Mouse (Mus musculus): Measurements from ENCODE around the gene Camkmt. TPM values are rescaled to one million over a fixed set of nuclear protein-coding genes. Genes with fewer than 3 reads are reported as not detected.

The Camkmt gene
- polyA plus RNA-seq, 1 experiment from 2014 or later = 15.1 TPM

- H3K4me3 ChIP-seq = no peak overlapping the region
- no peak overlapping the region for H3K27ac ChIP-seq
- H3K9me3 ChIP-seq = no peaks in the 10 kb centered on the region
- no peak overlapping the region for H3K9ac ChIP-seq
- H3K36me3 ChIP-seq = no peaks in the 10 kb centered on the region
- no peak overlapping the region for H3K4me2 ChIP-seq (replicated peaks)
- no peaks in the 10 kb centered on the region for H3K27me3 ChIP-seq
- 90% methylated on average over 6 of the region's 6 CpGs for WGBS
- ATAC-seq (ENCODE audit: insufficient number of reproducible peaks, insufficient read depth, low FRiP score, low TSS enrichment) = no peak
- no peaks in the 10 kb centered on the region for H3K4me1 ChIP-seq
Measured at GRCm38 (mm10) chr17:85144141-85144540, 53.8 kb downstream of the Camkmt start.

- Histone ChIP-seq H3K9me3 (no peaks in the 10 kb centered on the region), H3K4me1 (no peaks in the 10 kb centered on the region; the same call in 1 of the 2 replicates), H3K27me3 (no peaks in the 10 kb centered on the region), H3K4me2 (replicated peaks) (no peak overlapping the region), H3K9ac (no peak overlapping the region), H3K4me3 (no peak overlapping the region), H3K36me3 (no peaks in the 10 kb centered on the region), H3K27ac (no peak overlapping the region)
- no peak for ATAC-seq (ENCODE audit: insufficient number of reproducible peaks, insufficient read depth, low FRiP score, low TSS enrichment)
- 78% methylated on average over 1 of the region's 1 CpGs for WGBS
Measured at GRCm38 (mm10) chr17:85148348-85148747, 58.0 kb downstream of the Camkmt start.

GRCm38 (mm10) chr17:85149211-85149738 is 58.9 kb downstream of the Camkmt start:
- no peak overlapping the region for H3K4me3 ChIP-seq
- no peak overlapping the region for H3K9ac ChIP-seq
- H3K4me2 ChIP-seq (replicated peaks) = no peak overlapping the region
- no peak for ATAC-seq (ENCODE audit: insufficient number of reproducible peaks, insufficient read depth, low FRiP score, low TSS enrichment)
- H3K4me1 ChIP-seq = no peaks in the 10 kb centered on the region; the same call in 1 of the 2 replicates
- no peaks in the 10 kb centered on the region for H3K27me3 ChIP-seq
- 33% methylated on average over 3 of the region's 3 CpGs for WGBS
- H3K27ac ChIP-seq = no peak overlapping the region
- no peaks in the 10 kb centered on the region for H3K36me3 ChIP-seq
- no peaks in the 10 kb centered on the region for H3K9me3 ChIP-seq

- no peaks in the 10 kb centered on the region for H3K36me3 ChIP-seq
- 61% methylated on average over 8 of the region's 8 CpGs for WGBS
- H3K9me3 ChIP-seq = no peaks in the 10 kb centered on the region
Measured at GRCm38 (mm10) chr17:85151264-85151663, 60.9 kb downstream of the Camkmt start.

GRCm38 (mm10) chr17:85158202-85158601 is 67.8 kb downstream of the Camkmt start:
- Histone ChIP-seq H3K27me3 (no peaks in the 10 kb centered on the region), H3K36me3 (no peaks in the 10 kb centered on the region), H3K4me1 (no peaks in the 10 kb centered on the region), H3K4me2 (replicated peaks) (no peak overlapping the region), H3K9ac (no peak overlapping the region), H3K9me3 (no peaks in the 10 kb centered on the region), H3K27ac (no peak overlapping the region), H3K4me3 (no peak overlapping the region)
- no peak for ATAC-seq (ENCODE audit: insufficient number of reproducible peaks, insufficient read depth, low FRiP score, low TSS enrichment)
- WGBS = 74% methylated on average over 4 of the region's 4 CpGs

More at GRCm38 (mm10) chr17:85151264-85151663, 60.9 kb downstream of the Camkmt start:
- no peak for ATAC-seq (ENCODE audit: insufficient number of reproducible peaks, insufficient read depth, low FRiP score, low TSS enrichment)
- H3K4me3 ChIP-seq = no peak overlapping the region
- H3K4me1 ChIP-seq = no peaks in the 10 kb centered on the region; the same call in 1 of the 2 replicates
- H3K27me3 ChIP-seq = no peaks in the 10 kb centered on the region
- H3K4me2 ChIP-seq (replicated peaks) = no peak overlapping the region
- no peak overlapping the region for H3K27ac ChIP-seq
- no peak overlapping the region for H3K9ac ChIP-seq

- no peak overlapping the region for H3K4me2 ChIP-seq (replicated peaks)
- H3K27me3 ChIP-seq = no peaks in the 10 kb centered on the region
- no peaks in the 10 kb centered on the region for H3K9me3 ChIP-seq
- no peak overlapping the region for H3K27ac ChIP-seq
- H3K4me1 ChIP-seq = no peaks in the 10 kb centered on the region
- 77% methylated on average over 8 of the region's 8 CpGs for WGBS
- no peak for ATAC-seq (ENCODE audit: insufficient number of reproducible peaks, insufficient read depth, low FRiP score, low TSS enrichment)
- H3K36me3 ChIP-seq = no peaks in the 10 kb centered on the region
- no peak overlapping the region for H3K4me3 ChIP-seq
- H3K9ac ChIP-seq = no peak overlapping the region
Measured at GRCm38 (mm10) chr17:85159526-85159925, 69.2 kb downstream of the Camkmt start.

GRCm38 (mm10) chr17:85160786-85161185 is 70.4 kb downstream of the Camkmt start:
- Histone ChIP-seq H3K4me1 (no peaks in the 10 kb centered on the region), H3K9me3 (no peaks in the 10 kb centered on the region), H3K27me3 (no peaks in the 10 kb centered on the region), H3K36me3 (no peaks in the 10 kb centered on the region), H3K4me3 (no peak overlapping the region), H3K27ac (no peak overlapping the region), H3K9ac (no peak overlapping the region), H3K4me2 (replicated peaks) (no peak overlapping the region)
- 86% methylated on average over 8 of the region's 8 CpGs for WGBS
- ATAC-seq (ENCODE audit: insufficient number of reproducible peaks, insufficient read depth, low FRiP score, low TSS enrichment) = no peak

- Histone ChIP-seq H3K36me3 (no peaks in the 10 kb centered on the region), H3K9ac (no peak overlapping the region), H3K27me3 (no peaks in the 10 kb centered on the region), H3K27ac (no peak overlapping the region), H3K4me2 (replicated peaks) (no peak overlapping the region), H3K9me3 (no peaks in the 10 kb centered on the region), H3K4me1 (no peaks in the 10 kb centered on the region), H3K4me3 (no peak overlapping the region)
- WGBS = 77% methylated on average over 7 of the region's 7 CpGs
- no peak for ATAC-seq (ENCODE audit: insufficient number of reproducible peaks, insufficient read depth, low FRiP score, low TSS enrichment)
Measured at GRCm38 (mm10) chr17:85162569-85163271, 72.4 kb downstream of the Camkmt start.

GRCm38 (mm10) chr17:85163272-85163610 is 72.9 kb downstream of the Camkmt start:
- H3K4me2 ChIP-seq (replicated peaks) = no peak overlapping the region
- no peak for ATAC-seq (ENCODE audit: insufficient number of reproducible peaks, insufficient read depth, low FRiP score, low TSS enrichment)
- 91% methylated on average over 4 of the region's 4 CpGs for WGBS
- H3K9ac ChIP-seq = no peak overlapping the region
- no peak overlapping the region for H3K27ac ChIP-seq
- H3K27me3 ChIP-seq = no peaks in the 10 kb centered on the region
- no peaks in the 10 kb centered on the region for H3K4me1 ChIP-seq
- H3K36me3 ChIP-seq = no peaks in the 10 kb centered on the region
- no peak overlapping the region for H3K4me3 ChIP-seq
- H3K9me3 ChIP-seq = no peaks in the 10 kb centered on the region

GRCm38 (mm10) chr17:85168761-85169160 is 78.4 kb downstream of the Camkmt start:
- ATAC-seq (ENCODE audit: insufficient number of reproducible peaks, insufficient read depth, low FRiP score, low TSS enrichment) = no peak

GRCm38 (mm10) chr17:85170541-85171255 is 80.3 kb downstream of the Camkmt start:
- ATAC-seq (ENCODE audit: insufficient number of reproducible peaks, insufficient read depth, low FRiP score, low TSS enrichment) = no peak
- H3K36me3 ChIP-seq = no peaks in the 10 kb centered on the region
- WGBS = 66% methylated on average over 10 of the region's 10 CpGs
- H3K27me3 ChIP-seq = no peaks in the 10 kb centered on the region
- H3K4me1 ChIP-seq = peaks cover 6% of the 10 kb centered on the region; the same call in 1 of the 2 replicates
- H3K4me2 ChIP-seq (replicated peaks) = no peak overlapping the region
- no peak overlapping the region for H3K9ac ChIP-seq
- H3K4me3 ChIP-seq = no peak overlapping the region
- H3K9me3 ChIP-seq = no peaks in the 10 kb centered on the region
- H3K27ac ChIP-seq = no peak overlapping the region

More at GRCm38 (mm10) chr17:85168761-85169160, 78.4 kb downstream of the Camkmt start:
- Histone ChIP-seq H3K9me3 (no peaks in the 10 kb centered on the region), H3K4me1 (no peaks in the 10 kb centered on the region), H3K36me3 (no peaks in the 10 kb centered on the region), H3K4me2 (replicated peaks) (no peak overlapping the region), H3K27me3 (no peaks in the 10 kb centered on the region), H3K27ac (no peak overlapping the region), H3K9ac (no peak overlapping the region), H3K4me3 (no peak overlapping the region)
- WGBS = 78% methylated on average over 2 of the region's 2 CpGs

GRCm38 (mm10) chr17:85171951-85172350 is 81.6 kb downstream of the Camkmt start:
- Histone ChIP-seq H3K4me3 (no peak overlapping the region), H3K27me3 (no peaks in the 10 kb centered on the region), H3K9me3 (no peaks in the 10 kb centered on the region), H3K4me2 (replicated peaks) (no peak overlapping the region), H3K9ac (no peak overlapping the region), H3K27ac (no peak overlapping the region), H3K4me1 (peaks cover 7% of the 10 kb centered on the region; the same call in 1 of the 2 replicates), H3K36me3 (no peaks in the 10 kb centered on the region)
- 0 out of 2 replicates have a peak, but pooled peaks have one; percentile 10 for ATAC-seq (ENCODE audit: insufficient number of reproducible peaks, insufficient read depth, low FRiP score, low TSS enrichment)
- WGBS = 38% methylated on average over 4 of the region's 4 CpGs

Measured in embryonic facial prominence, embryonic 12.5 days (tissue).